Mouse (Mus musculus) embryonic facial prominence, embryonic 14.5 days (tissue): ENCODE data around the gene Amotl1. TPM values are rescaled to one million over a fixed set of nuclear protein-coding genes. Genes with fewer than 3 reads are reported as not detected.

Source experiments
- ATAC-seq: fragments of 200-750 bp; cut with Nextera tagmentation; 2 replicates; pipeline ENCODE4 v1.8.0; 2017; ENCODE audit warnings: low read depth, moderate number of reproducible peaks, moderate TSS enrichment
- DNase-seq: peaks from one replicate; pipeline ENCODE4 v3.0.0-alpha.2; 2015; ENCODE audit warnings: low spot score
- H3K27ac ChIP-seq: fragments of 300-500 bp; sonication (generic); replicated peaks from 2 replicates; pipeline ENCODE4 v1.5.1; 2014; ENCODE audit warnings: low read depth, mild to moderate bottlenecking, low read length, moderate library complexity
- H3K27me3 ChIP-seq: fragments of 300-500 bp; sonication (generic); replicated peaks from 2 replicates; pipeline ENCODE4 v1.6.1; 2014; ENCODE audit warnings: low read length; ENCODE audit not compliant: control insufficient read depth, insufficient read depth
- H3K36me3 ChIP-seq: fragments of 300-500 bp; sonication (generic); 2 replicates; pipeline ENCODE4 v1.6.1; 2014; ENCODE audit warnings: low read length, mixed read lengths; ENCODE audit not compliant: control insufficient read depth, insufficient read depth
- H3K4me1 ChIP-seq: fragments of 300-500 bp; sonication (generic); 2 replicates; pipeline ENCODE4 v1.6.1; 2014; ENCODE audit warnings: antibody characterized with exemption, low read length; ENCODE audit not compliant: control insufficient read depth, insufficient read depth
- H3K4me2 ChIP-seq: fragments of 300-500 bp; sonication (generic); 2 replicates; pipeline ENCODE4 v1.6.1; 2014; ENCODE audit warnings: low read depth, mild to moderate bottlenecking, low read length, moderate library complexity, mixed read lengths
- H3K4me3 ChIP-seq: fragments of 300-500 bp; sonication (generic); 2 replicates; pipeline ENCODE4 v1.5.1; 2014; ENCODE audit warnings: low read depth, mild to moderate bottlenecking, low read length
- H3K9ac ChIP-seq: fragments of 300-500 bp; sonication (generic); 2 replicates; pipeline ENCODE4 v1.6.1; 2014; ENCODE audit warnings: low read depth, mild to moderate bottlenecking, low read length, moderate library complexity, mixed read lengths
- H3K9me3 ChIP-seq: fragments of 300-500 bp; sonication (generic); 2 replicates; pipeline ENCODE4 v1.6.1; 2016; ENCODE audit warnings: low read length; ENCODE audit not compliant: control insufficient read depth
- WGBS: fragments of 180-500 bp; shearing (Covaris S2); extraction: QIAGEN DNeasy Blood & Tissue Kit; methylation state at CpG from one replicate; pipeline ENCODE4 v1.1.7; 2014; 5-methylcytosine and 5-hydroxymethylcytosine counted together
- polyA plus RNA-seq: library from polyadenylated mRNA; unstranded; fragments of >200 nt; fragmentation: Nextera tagmentation; extraction: Ambion mirVana; gene quantifications from 2 replicates; pipeline ENCODE4 v1.2.1, GENCODE M21; 2014

The Amotl1 gene
- 48.4 and 49.1 TPM in 2 replicates for polyA plus RNA-seq

- Histone ChIP-seq H3K9ac (no peak within 1 kb of the TSS), H3K4me2 (no peak within 1 kb of the TSS), H3K9me3 (no peaks in the 10 kb centered on the region), H3K27ac (no peak within 1 kb of the TSS), H3K4me3 (no peak within 1 kb of the TSS), H3K4me1 (peaks cover 33% of the 10 kb centered on the region), H3K27me3 (no peaks in the 10 kb centered on the region), H3K36me3 (no peaks in the 10 kb centered on the region)
- ATAC-seq: no peak
- WGBS: 46% methylated on average over 4 of the region's 4 CpGs
- DNase-seq: no peak
Measured at GRCm38 (mm10) chr9:14644956-14645355, at the start of gene Amotl1. Gene Amotl1 (minus strand): TSS chr9:14645056.

DNA sequence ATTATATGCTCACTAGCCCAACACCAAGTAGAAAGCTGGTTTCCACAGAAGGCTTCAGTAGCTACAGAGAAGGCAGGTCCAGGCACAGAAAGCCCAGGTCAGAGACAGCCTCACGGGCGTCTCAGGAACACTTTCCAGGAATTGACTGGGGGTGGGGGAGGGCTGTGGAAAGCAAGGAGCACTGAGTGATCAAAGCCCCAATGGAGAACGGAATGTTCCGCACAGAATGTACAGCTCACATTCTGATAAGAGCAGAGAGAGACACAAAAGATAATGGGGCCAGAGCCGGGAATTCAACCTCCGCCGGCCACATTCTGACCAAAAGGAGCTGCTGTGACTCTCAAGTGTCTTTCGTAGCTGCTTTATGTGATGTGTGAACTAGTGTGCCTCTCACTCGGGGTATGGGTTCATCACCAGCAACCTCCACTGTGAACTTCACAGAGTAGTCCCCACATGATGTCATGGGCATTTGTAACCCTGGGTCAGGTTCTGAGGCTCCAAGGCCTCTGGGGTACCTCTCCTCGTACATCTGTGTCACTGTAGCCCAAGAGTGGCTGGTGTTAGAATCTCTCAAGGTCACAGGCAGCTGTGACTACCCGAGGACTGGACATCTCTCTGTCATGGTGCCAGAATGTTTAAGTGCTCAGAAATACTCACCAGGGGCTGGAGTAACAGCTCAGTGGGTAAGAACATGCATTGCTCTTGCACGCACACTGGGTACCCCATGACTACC lies 44.7 kb upstream of the Amotl1 start:
- Histone ChIP-seq H3K4me2 (no peak overlapping the region), H3K4me1 (no peaks in the 10 kb centered on the region), H3K36me3 (no peaks in the 10 kb centered on the region), H3K9ac (no peak overlapping the region), H3K27me3 (no peaks in the 10 kb centered on the region), H3K4me3 (no peak overlapping the region), H3K9me3 (no peaks in the 10 kb centered on the region), H3K27ac (no peak overlapping the region)
- no peak for DNase-seq
- WGBS: 68% methylated on average over 12 of the region's 12 CpGs
- ATAC-seq: no peak

DNA sequence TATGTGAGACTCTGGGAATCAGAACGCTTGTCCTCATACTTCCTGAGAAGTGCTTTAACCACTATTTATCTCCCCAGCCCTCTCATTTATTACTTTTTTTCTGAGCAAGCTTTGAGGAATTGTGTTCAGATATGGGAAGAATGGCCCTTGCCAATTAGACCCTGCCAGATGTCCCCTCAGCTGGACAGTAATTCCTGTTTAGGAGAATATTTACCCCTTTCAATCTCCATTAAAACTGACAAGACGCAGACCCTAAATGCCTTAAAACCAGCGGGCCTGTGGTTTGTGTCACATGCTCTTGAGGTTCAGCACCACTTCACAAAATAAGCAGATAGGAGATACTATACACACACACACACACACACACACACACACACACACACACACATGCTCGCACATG lies 39.5 kb upstream of the Amotl1 start:
- no peaks in the 10 kb centered on the region for H3K36me3 ChIP-seq
- no peaks in the 10 kb centered on the region for H3K27me3 ChIP-seq
- no peaks in the 10 kb centered on the region for H3K9me3 ChIP-seq
- no peak overlapping the region for H3K9ac ChIP-seq
- H3K4me3 ChIP-seq: no peak overlapping the region
- H3K27ac ChIP-seq: no peak overlapping the region
- H3K4me2 ChIP-seq: no peak overlapping the region
- H3K4me1 ChIP-seq: no peaks in the 10 kb centered on the region
- DNase-seq: peak; percentile 51
- WGBS: 59% methylated on average over 4 of the region's 4 CpGs
- no peak for ATAC-seq

DNA sequence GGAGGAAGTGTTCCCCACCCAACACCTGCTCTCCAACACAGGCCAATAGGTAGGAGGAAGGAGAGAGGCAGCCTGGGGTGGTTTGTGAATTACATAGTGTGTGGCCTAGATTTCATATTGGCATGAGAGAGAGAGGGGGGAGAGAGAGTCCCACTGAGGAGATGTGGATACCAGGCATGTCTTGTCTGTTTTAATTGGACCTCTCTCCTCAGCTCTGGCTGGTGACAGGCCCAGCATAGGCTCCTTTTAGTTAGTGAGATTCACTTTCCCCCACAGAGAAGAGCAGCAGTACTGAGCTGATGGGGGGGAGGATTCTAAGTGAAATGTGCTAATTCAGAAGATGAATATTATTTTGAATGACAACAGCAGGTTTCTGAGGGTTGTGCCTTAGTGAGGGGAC lies 37.9 kb upstream of the Amotl1 start:
- DNase-seq (no peak), ATAC-seq (no peak)
- Histone ChIP-seq H3K36me3 (no peaks in the 10 kb centered on the region), H3K27ac (no peak overlapping the region), H3K4me2 (no peak overlapping the region), H3K4me3 (no peak overlapping the region), H3K9me3 (no peaks in the 10 kb centered on the region), H3K9ac (no peak overlapping the region), H3K4me1 (no peaks in the 10 kb centered on the region), H3K27me3 (no peaks in the 10 kb centered on the region)

DNA sequence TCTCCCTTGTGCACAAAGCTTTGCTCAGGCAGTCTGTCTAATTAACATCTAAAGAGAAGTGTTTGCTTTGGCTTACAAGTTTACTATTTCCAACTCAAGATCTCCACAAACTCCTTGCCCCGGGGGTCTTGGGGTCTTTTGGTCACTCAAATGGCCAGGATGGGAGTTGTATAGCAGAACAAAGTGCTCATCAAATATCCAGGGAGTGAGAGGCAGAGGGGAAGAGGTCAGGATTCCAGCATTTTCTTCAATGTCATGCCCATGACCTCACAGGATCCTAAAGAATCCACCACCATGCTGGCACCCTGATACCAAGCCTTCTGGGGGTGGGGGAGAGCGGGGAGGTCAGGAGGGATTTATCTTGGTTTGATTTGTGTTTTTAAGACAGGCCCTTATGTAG lies 35.7 kb upstream of the Amotl1 start:
- DNase-seq (no peak), ATAC-seq (no peak)
- no peak overlapping the region for H3K4me3 ChIP-seq
- no peak overlapping the region for H3K4me2 ChIP-seq
- no peaks in the 10 kb centered on the region for H3K36me3 ChIP-seq
- H3K9ac ChIP-seq: no peak overlapping the region
- no peaks in the 10 kb centered on the region for H3K9me3 ChIP-seq
- WGBS: 59% methylated on average over 2 of the region's 2 CpGs
- H3K4me1 ChIP-seq: no peaks in the 10 kb centered on the region; the same call in 1 of the 2 replicates
- H3K27me3 ChIP-seq: no peaks in the 10 kb centered on the region
- no peak overlapping the region for H3K27ac ChIP-seq

DNA sequence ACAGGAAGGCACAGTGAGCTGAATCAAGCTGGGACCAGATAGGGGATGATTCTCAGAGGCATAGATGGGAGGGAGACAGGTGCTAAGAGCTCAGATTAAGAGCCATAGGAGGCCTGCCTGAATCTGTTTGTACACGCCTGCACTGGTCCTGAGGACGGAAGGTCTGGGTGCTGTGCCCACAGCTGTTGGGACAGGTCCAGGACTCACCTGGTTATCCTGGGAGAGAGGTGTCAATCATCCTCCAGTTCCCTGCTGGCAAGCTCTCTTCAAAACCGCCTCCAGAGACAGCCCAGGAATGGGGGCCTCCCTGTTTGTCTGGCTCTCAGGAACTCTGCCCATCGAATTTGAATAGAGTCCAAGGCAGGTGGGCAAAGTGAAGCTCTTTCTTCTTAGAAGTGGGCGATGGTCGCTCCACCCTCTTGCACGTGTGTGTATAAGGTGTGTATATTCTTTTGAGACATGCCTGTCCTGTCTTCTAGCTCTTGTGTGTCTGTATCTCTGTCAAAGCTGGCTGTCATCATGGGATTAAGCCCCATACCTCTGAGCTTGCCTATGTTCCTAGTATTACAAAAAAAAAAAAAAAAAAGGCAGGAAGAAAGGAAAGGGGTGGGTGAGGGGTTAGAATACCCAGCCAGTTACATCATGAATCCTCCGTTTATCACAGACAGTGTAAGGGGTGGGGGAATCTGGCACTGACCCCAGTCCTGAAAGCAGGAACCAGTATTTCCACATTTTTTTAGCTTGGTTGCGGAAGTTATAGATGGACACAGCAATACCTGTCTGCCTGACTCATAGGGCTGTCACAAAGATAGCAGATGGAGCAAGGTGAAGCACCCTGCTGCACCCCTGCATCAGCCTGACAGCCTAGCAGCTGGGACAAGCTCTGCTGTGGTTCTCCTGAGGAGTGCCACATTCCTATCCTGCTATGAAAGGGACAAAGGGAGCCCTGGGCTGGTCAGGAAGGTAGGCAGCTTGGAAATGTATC lies 31.1 kb upstream of the Amotl1 start:
- Histone ChIP-seq H3K4me1 (peaks cover 11% of the 10 kb centered on the region; the same call in 1 of the 2 replicates), H3K36me3 (no peaks in the 10 kb centered on the region), H3K9ac (no peak overlapping the region), H3K27me3 (no peaks in the 10 kb centered on the region), H3K27ac (peak overlapping the region; percentile 28), H3K4me2 (no peak overlapping the region), H3K9me3 (no peaks in the 10 kb centered on the region), H3K4me3 (no peak overlapping the region)
- ATAC-seq (peak; percentile 90), DNase-seq (peak; percentile 84)
- WGBS: 43% methylated on average over 9 of the region's 9 CpGs

- WGBS: 87% methylated on average over 8 of the region's 8 CpGs
- DNase-seq: no peak
- no peak overlapping the region for H3K27ac ChIP-seq
Measured at GRCm38 (mm10) chr9:14674506-14674905, 29.6 kb upstream of the Amotl1 start.

DNA sequence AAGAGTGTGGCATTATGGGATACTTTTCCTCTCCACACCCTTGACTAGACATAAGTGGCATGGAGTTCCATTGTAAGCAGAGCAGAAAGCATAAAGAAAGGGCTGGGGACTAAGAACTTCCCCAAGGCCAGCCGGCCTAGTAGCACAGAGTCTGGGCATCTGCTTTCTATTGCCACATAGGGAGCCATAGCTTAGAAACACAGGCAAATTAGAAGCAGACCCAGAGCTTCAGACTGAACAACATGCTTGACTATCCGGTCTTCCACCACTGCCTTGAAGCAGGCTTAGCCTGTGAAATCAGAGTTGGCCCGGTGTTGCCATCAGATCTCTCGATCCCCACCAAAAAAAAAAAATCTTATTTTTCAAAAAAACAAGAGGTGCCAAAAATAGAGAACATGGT lies 28.3 kb upstream of the Amotl1 start:
- H3K27me3 ChIP-seq: no peaks in the 10 kb centered on the region
- no peak overlapping the region for H3K4me2 ChIP-seq
- H3K9ac ChIP-seq: no peak overlapping the region
- ATAC-seq (no peak), DNase-seq (peak; percentile 82)
- H3K4me3 ChIP-seq: no peak overlapping the region
- H3K27ac ChIP-seq: peak overlapping the region; percentile 70
- peaks cover 11% of the 10 kb centered on the region; the same call in 1 of the 2 replicates for H3K4me1 ChIP-seq
- WGBS: 39% methylated on average over 4 of the region's 4 CpGs
- no peaks in the 10 kb centered on the region for H3K36me3 ChIP-seq
- H3K9me3 ChIP-seq: no peaks in the 10 kb centered on the region

More at GRCm38 (mm10) chr9:14674506-14674905, 29.6 kb upstream of the Amotl1 start:
- Histone ChIP-seq H3K4me3 (no peak overlapping the region), H3K4me2 (no peak overlapping the region), H3K36me3 (no peaks in the 10 kb centered on the region), H3K4me1 (peaks cover 11% of the 10 kb centered on the region; the same call in 1 of the 2 replicates), H3K9ac (no peak overlapping the region), H3K27me3 (no peaks in the 10 kb centered on the region), H3K9me3 (no peaks in the 10 kb centered on the region)
- no peak for ATAC-seq
